Mouse (Mus musculus) limb, embryonic 14.5 days (tissue): ENCODE results near the gene Pif1. TPM values are rescaled to one million over a fixed set of nuclear protein-coding genes. Genes with fewer than 3 reads are reported as not detected.

ENCODE experiments used
- ATAC-seq: fragments of 200-750 bp; cut with Nextera tagmentation; 2 replicates; pipeline ENCODE4 v1.8.0; 2017; ENCODE audit warnings: low read depth, moderate number of reproducible peaks, moderate TSS enrichment; ENCODE audit not compliant: low FRiP score
- DNase-seq: peaks from one replicate; pipeline ENCODE4 v3.0.0-alpha.2; 2015; ENCODE audit warnings: low spot score
- H3K27ac ChIP-seq: fragments of 300-500 bp; sonication (generic); replicated peaks from 2 replicates; pipeline ENCODE4 v1.5.1; 2014; ENCODE audit warnings: low read depth, mild to moderate bottlenecking, low read length, moderate library complexity, mixed read lengths
- H3K27me3 ChIP-seq: fragments of 300-500 bp; sonication (generic); 2 replicates; pipeline ENCODE4 v1.6.1; 2014; ENCODE audit warnings: low read length, mixed read lengths; ENCODE audit not compliant: control insufficient read depth, insufficient read depth
- H3K36me3 ChIP-seq: fragments of 300-500 bp; sonication (generic); 2 replicates; pipeline ENCODE4 v1.6.1; 2014; ENCODE audit warnings: mild to moderate bottlenecking, low read length, moderate library complexity, mixed read lengths; ENCODE audit not compliant: control insufficient read depth, insufficient read depth
- H3K4me1 ChIP-seq: fragments of 300-500 bp; sonication (generic); 2 replicates; pipeline ENCODE4 v1.6.1; 2014; ENCODE audit warnings: antibody characterized with exemption, low read length, mixed read lengths; ENCODE audit not compliant: control insufficient read depth, insufficient read depth
- H3K4me2 ChIP-seq: fragments of 300-500 bp; sonication (generic); replicated peaks from 2 replicates; pipeline ENCODE4 v1.6.1; 2014; ENCODE audit warnings: low read depth, mild to moderate bottlenecking, low read length, moderate library complexity; ENCODE audit not compliant: severe bottlenecking
- H3K4me3 ChIP-seq: fragments of 300-500 bp; sonication (generic); replicated peaks from 2 replicates; pipeline ENCODE4 v1.5.1; 2014; ENCODE audit warnings: low read length
- H3K9ac ChIP-seq: fragments of 300-500 bp; sonication (generic); 2 replicates; pipeline ENCODE4 v1.6.1; 2014; ENCODE audit warnings: mild to moderate bottlenecking, low read depth, low read length, moderate library complexity; ENCODE audit not compliant: severe bottlenecking
- H3K9me3 ChIP-seq: fragments of 300-500 bp; sonication (generic); 2 replicates; pipeline ENCODE4 v1.6.1; 2016; ENCODE audit warnings: low read length; ENCODE audit not compliant: control insufficient read depth
- POLR2A ChIP-seq: fragments of 200-500 bp; IDR thresholded peaks from 2 replicates; pipeline ENCODE4 v1.8.0; 2012; ENCODE audit warnings: inconsistent platforms, mild to moderate bottlenecking, moderate library complexity, borderline replicate concordance; ENCODE audit not compliant: insufficient read depth, insufficient read length; ENCODE audit errors: extremely low read depth
- WGBS: fragments of 180-500 bp; shearing (Covaris S2); extraction: QIAGEN DNeasy Blood & Tissue Kit; methylation state at CpG from one replicate; pipeline ENCODE4 v1.1.7; 2014; 5-methylcytosine and 5-hydroxymethylcytosine counted together
- polyA plus RNA-seq, 2 experiments: library from polyadenylated mRNA; depleted of rRNA in 1 of 2; stranded (reverse) in 1 of 2; unstranded in 1 of 2; fragments of >200 nt; fragmentation: Nextera tagmentation in 1 of 2; extraction: Ambion mirVana in 1 of 2; gene quantifications; 2 replicates each; pipeline versions ENCODE4 v1.2.1 to v1.2.3; 2012 to 2014

The Pif1 gene
- polyA plus RNA-seq, 2 experiments = 7.2 to 16.2 TPM

GRCm38 (mm10) chr9:65619311-65619710 lies 32.4 kb downstream of the Pif1 start:
- TF ChIP-seq POLR2A = no peak
- H3K27ac ChIP-seq = no peak overlapping the region
- H3K27me3 ChIP-seq = no peaks in the 10 kb centered on the region
- ATAC-seq (no peak), DNase-seq (no peak)
- H3K36me3 ChIP-seq = no peaks in the 10 kb centered on the region
- H3K4me2 ChIP-seq = no peak overlapping the region
- H3K9ac ChIP-seq = no peak overlapping the region
- no peaks in the 10 kb centered on the region for H3K9me3 ChIP-seq
- H3K4me1 ChIP-seq = no peaks in the 10 kb centered on the region
- 63% methylated on average over 3 of the region's 3 CpGs for WGBS
- H3K4me3 ChIP-seq = no peak overlapping the region

DNA sequence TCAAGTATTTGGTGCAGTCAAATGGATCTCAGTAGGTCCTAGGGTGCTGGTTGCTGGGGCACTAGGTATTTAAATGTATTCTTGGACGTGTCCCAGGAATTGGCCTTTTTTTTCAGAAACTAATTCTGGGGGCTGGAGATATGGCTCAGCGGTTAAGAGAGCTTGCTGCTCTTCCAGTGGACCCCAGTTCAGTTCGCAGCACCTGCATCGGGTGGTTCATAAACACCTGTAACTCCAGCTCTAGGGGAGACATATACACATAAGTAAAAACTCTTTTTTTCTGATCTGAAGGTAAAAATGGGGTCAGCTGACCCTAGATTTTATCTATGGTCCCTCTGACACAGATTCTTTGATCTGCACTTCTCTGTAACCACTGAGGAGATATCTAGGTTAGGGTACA lies 34.2 kb downstream of the Pif1 start:
- ATAC-seq = no peak
- WGBS = 86% methylated on average over 4 of the region's 4 CpGs
- DNase-seq = no peak
- no peak overlapping the region for H3K4me2 ChIP-seq
- no peaks in the 10 kb centered on the region for H3K4me1 ChIP-seq
- H3K27ac ChIP-seq = no peak overlapping the region
- no peak for TF ChIP-seq POLR2A
- H3K27me3 ChIP-seq = no peaks in the 10 kb centered on the region
- H3K9me3 ChIP-seq = no peaks in the 10 kb centered on the region
- no peak overlapping the region for H3K4me3 ChIP-seq
- H3K36me3 ChIP-seq = no peaks in the 10 kb centered on the region
- H3K9ac ChIP-seq = no peak overlapping the region

DNA sequence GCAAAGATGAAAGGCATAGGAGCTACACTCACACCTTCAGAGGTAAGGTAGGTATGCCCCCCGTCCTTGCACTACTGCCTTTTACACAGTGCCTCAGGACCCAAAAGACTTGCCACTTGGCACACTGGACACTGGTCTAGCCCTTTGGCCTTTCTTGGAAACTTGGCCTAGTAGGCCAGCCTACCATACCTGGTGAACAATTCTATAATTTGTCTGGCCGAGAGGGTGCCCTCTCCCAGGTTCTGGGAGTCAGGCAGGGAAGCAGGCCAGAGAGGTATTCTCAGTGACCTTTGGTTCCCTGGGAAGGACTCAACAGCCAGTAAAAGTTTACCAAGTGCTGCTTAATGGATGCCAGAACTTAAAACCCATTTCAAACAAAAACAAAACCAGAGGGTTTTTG lies 34.7 kb downstream of the Pif1 start:
- no peak overlapping the region for H3K9ac ChIP-seq
- no peaks in the 10 kb centered on the region for H3K27me3 ChIP-seq
- DNase-seq = no peak
- no peak for TF ChIP-seq POLR2A
- no peak for ATAC-seq
- no peak overlapping the region for H3K4me3 ChIP-seq
- H3K4me1 ChIP-seq = no peaks in the 10 kb centered on the region
- no peak overlapping the region for H3K4me2 ChIP-seq
- no peaks in the 10 kb centered on the region for H3K9me3 ChIP-seq
- H3K27ac ChIP-seq = no peak overlapping the region
- H3K36me3 ChIP-seq = no peaks in the 10 kb centered on the region
- 69% methylated on average over 2 of the region's 2 CpGs for WGBS

GRCm38 (mm10) chr9:65622826-65623225 lies 35.9 kb downstream of the Pif1 start:
- Histone ChIP-seq H3K9me3 (no peaks in the 10 kb centered on the region), H3K9ac (no peak overlapping the region), H3K27ac (no peak overlapping the region), H3K4me2 (no peak overlapping the region), H3K27me3 (peaks cover under 1% of the 10 kb centered on the region; the same call in 1 of the 2 replicates), H3K4me1 (no peaks in the 10 kb centered on the region), H3K36me3 (no peaks in the 10 kb centered on the region), H3K4me3 (no peak overlapping the region)
- DNase-seq (no peak), ATAC-seq (no peak)
- no peak for TF ChIP-seq POLR2A
- 88% methylated on average over 5 of the region's 5 CpGs for WGBS

- no peak for TF ChIP-seq POLR2A
- peaks cover 15% of the 10 kb centered on the region; the same call in 1 of the 2 replicates for H3K27me3 ChIP-seq
- DNase-seq (no peak), ATAC-seq (no peak)
- H3K27ac ChIP-seq = no peak overlapping the region
- H3K9me3 ChIP-seq = no peaks in the 10 kb centered on the region
- no peak overlapping the region for H3K4me3 ChIP-seq
- no peaks in the 10 kb centered on the region for H3K36me3 ChIP-seq
- H3K4me1 ChIP-seq = peaks cover 6% of the 10 kb centered on the region; the same call in 1 of the 2 replicates
- H3K9ac ChIP-seq = no peak overlapping the region
- WGBS = 61% methylated on average over 2 of the region's 2 CpGs
- no peak overlapping the region for H3K4me2 ChIP-seq
These were observed 37.3 kb downstream of the Pif1 start for GRCm38 (mm10) chr9:65624266-65624665.
